Mouse (Mus musculus) intestine, embryonic 16.5 days (tissue): ENCODE results near the gene Cysltr2. TPM values are rescaled to one million over a fixed set of nuclear protein-coding genes. Genes with fewer than 3 reads are reported as not detected.

ENCODE experiments used
- polyA plus RNA-seq: library from polyadenylated mRNA; unstranded; fragments of >200 nt; fragmentation: Nextera tagmentation; extraction: Ambion mirVana; gene quantifications from 2 replicates; pipeline ENCODE4 v1.2.1, GENCODE M21; 2015

Cysltr2 gene
- polyA plus RNA-seq, 1 experiment from 2014 or later, result 0.20 TPM

Other genes with a start within 250 kb of the Cysltr2 start
- gene Rcbtb2, start 73.9 kb upstream of the Cysltr2 start, polyA plus RNA-seq, result 55.5 and 62.2 TPM in 2 replicates
- 12.1 and 13.0 TPM in 2 replicates for gene Lpar6, start 188.8 kb upstream of the Cysltr2 start, polyA plus RNA-seq